Mouse (Mus musculus): ENCODE measurements around the gene Rxrb. TPM values are rescaled to one million over a fixed set of nuclear protein-coding genes. Genes with fewer than 3 reads are reported as not detected.

Rxrb gene
- polyA plus RNA-seq, 1 experiment: 45.8 TPM

GRCm38 (mm10) chr17:34068864-34069263 is 37.3 kb downstream of the Rxrb start:
- no peaks in the 10 kb centered on the region for H3K27me3 ChIP-seq (ENCODE audit: control insufficient read depth, insufficient read depth, insufficient read length)
- TF ChIP-seq CEBPB (IDR thresholded peaks at IDR 0.05; ENCODE audit: insufficient read depth, poor library complexity, severe bottlenecking) (no peak), TCF12 (IDR thresholded peaks at IDR 0.05; ENCODE audit: insufficient read depth, poor library complexity, severe bottlenecking) (peak; percentile 51), MYOG (IDR thresholded peaks at IDR 0.05; ENCODE audit: control insufficient read depth in 1 of 3, insufficient read depth in 1 of 3, insufficient read length in 2 of 3, low read depth in 2 of 3) (peak in 2 of 3 experiments; percentile 67 to 82)
- no peak overlapping the region for H3ac ChIP-seq (ENCODE audit: control insufficient read depth, insufficient read length)
- no peaks in the 10 kb centered on the region for H3K79me2 ChIP-seq (ENCODE audit: control insufficient read depth, insufficient read depth)
- peak overlapping the region; percentile 51 for H3K4me2 ChIP-seq (ENCODE audit: low read depth)
- no peak overlapping the region for H3K4me3 ChIP-seq
- H3K36me3 ChIP-seq (ENCODE audit: control insufficient read depth, insufficient read depth): no peaks in the 10 kb centered on the region

GRCm38 (mm10) chr17:34072091-34072490 is 40.5 kb downstream of the Rxrb start:
- TF ChIP-seq USF1 (IDR thresholded peaks at IDR 0.05; ENCODE audit: low read depth) (no peak), REST (IDR thresholded peaks at IDR 0.05; ENCODE audit: insufficient read depth, insufficient read length) (no peak), SRF (IDR thresholded peaks at IDR 0.05; ENCODE audit: control insufficient read depth, insufficient read length, low read depth) (no peak), POLR2AphosphoS2 (IDR thresholded peaks at IDR 0.05; ENCODE audit: insufficient read length, low read depth) (no peak), TCF12 (IDR thresholded peaks at IDR 0.05; ENCODE audit: insufficient read depth, poor library complexity, severe bottlenecking) (no peak), CEBPB (IDR thresholded peaks at IDR 0.05; ENCODE audit: insufficient read depth, poor library complexity, severe bottlenecking) (no peak), POLR2A (IDR thresholded peaks at IDR 0.05; ENCODE audit: insufficient read length, low read depth) (no peak), TCF3 (IDR thresholded peaks at IDR 0.05; ENCODE audit: insufficient read length, low read depth) (no peak), MYOD1 (IDR thresholded peaks at IDR 0.05; ENCODE audit: control insufficient read depth in 1 of 3, insufficient read length in 2 of 3, low read depth in 2 of 3) (no peak), MAX (IDR thresholded peaks at IDR 0.05; ENCODE audit: low read depth) (no peak), E2F4 (IDR thresholded peaks at IDR 0.05; ENCODE audit: insufficient read depth) (no peak), MYOG (IDR thresholded peaks at IDR 0.05; ENCODE audit: control insufficient read depth in 1 of 3, insufficient read depth in 1 of 3, insufficient read length in 2 of 3, low read depth in 2 of 3) (no peak)
- Histone ChIP-seq H3K36me3 (ENCODE audit: control insufficient read depth, insufficient read depth) (no peaks in the 10 kb centered on the region), H3K27me3 (ENCODE audit: control insufficient read depth, insufficient read depth, insufficient read length) (no peaks in the 10 kb centered on the region), H3K4me2 (ENCODE audit: low read depth) (no peak overlapping the region), H3K79me2 (ENCODE audit: control insufficient read depth, insufficient read depth) (no peaks in the 10 kb centered on the region), H3ac (ENCODE audit: control insufficient read depth, insufficient read length) (no peak overlapping the region), H3K4me3 (no peak overlapping the region)

- TF ChIP-seq POLR2A (IDR thresholded peaks at IDR 0.05; ENCODE audit: insufficient read length, low read depth) (no peak), MAX (IDR thresholded peaks at IDR 0.05; ENCODE audit: low read depth) (no peak), REST (IDR thresholded peaks at IDR 0.05; ENCODE audit: insufficient read depth, insufficient read length) (no peak), TCF3 (IDR thresholded peaks at IDR 0.05; ENCODE audit: insufficient read length, low read depth) (no peak), POLR2AphosphoS2 (IDR thresholded peaks at IDR 0.05; ENCODE audit: insufficient read length, low read depth) (no peak), MYOD1 (IDR thresholded peaks at IDR 0.05; ENCODE audit: control insufficient read depth in 1 of 3, insufficient read length in 2 of 3, low read depth in 2 of 3) (no peak), MYOG (IDR thresholded peaks at IDR 0.05; ENCODE audit: control insufficient read depth in 1 of 3, insufficient read depth in 1 of 3, insufficient read length in 2 of 3, low read depth in 2 of 3) (no peak), SRF (IDR thresholded peaks at IDR 0.05; ENCODE audit: control insufficient read depth, insufficient read length, low read depth) (no peak), USF1 (IDR thresholded peaks at IDR 0.05; ENCODE audit: low read depth) (no peak), TCF12 (IDR thresholded peaks at IDR 0.05; ENCODE audit: insufficient read depth, poor library complexity, severe bottlenecking) (no peak)
- no peaks in the 10 kb centered on the region for H3K36me3 ChIP-seq (ENCODE audit: control insufficient read depth, insufficient read depth)
- H3K79me2 ChIP-seq (ENCODE audit: control insufficient read depth, insufficient read depth): no peaks in the 10 kb centered on the region
- H3ac ChIP-seq (ENCODE audit: control insufficient read depth, insufficient read length): no peak overlapping the region
- H3K4me3 ChIP-seq: no peak overlapping the region
- no peak overlapping the region for H3K4me2 ChIP-seq (ENCODE audit: low read depth)
- H3K27me3 ChIP-seq (ENCODE audit: control insufficient read depth, insufficient read depth, insufficient read length): no peaks in the 10 kb centered on the region
These were observed 43.7 kb downstream of the Rxrb start for GRCm38 (mm10) chr17:34075271-34075670.

GRCm38 (mm10) chr17:34077549-34077948 is 45.9 kb downstream of the Rxrb start:
- Histone ChIP-seq H3K4me2 (ENCODE audit: low read depth) (peak overlapping the region; percentile 3), H3K79me2 (ENCODE audit: control insufficient read depth, insufficient read depth) (no peaks in the 10 kb centered on the region), H3K27me3 (ENCODE audit: control insufficient read depth, insufficient read depth, insufficient read length) (no peaks in the 10 kb centered on the region), H3K4me3 (no peak overlapping the region), H3ac (ENCODE audit: control insufficient read depth, insufficient read length) (no peak overlapping the region), H3K36me3 (ENCODE audit: control insufficient read depth, insufficient read depth) (no peaks in the 10 kb centered on the region)
- TF ChIP-seq MYOG (IDR thresholded peaks at IDR 0.05; ENCODE audit: control insufficient read depth in 1 of 3, insufficient read depth in 1 of 3, insufficient read length in 2 of 3, low read depth in 2 of 3): no peak
- no peak for TF ChIP-seq POLR2A (IDR thresholded peaks at IDR 0.05; ENCODE audit: insufficient read length, low read depth)
- TF ChIP-seq POLR2AphosphoS2 (IDR thresholded peaks at IDR 0.05; ENCODE audit: insufficient read length, low read depth): no peak
- no peak for TF ChIP-seq CEBPB (IDR thresholded peaks at IDR 0.05; ENCODE audit: insufficient read depth, poor library complexity, severe bottlenecking)
- no peak for TF ChIP-seq REST (IDR thresholded peaks at IDR 0.05; ENCODE audit: insufficient read depth, insufficient read length)
- no peak for TF ChIP-seq USF1 (IDR thresholded peaks at IDR 0.05; ENCODE audit: low read depth)

GRCm38 (mm10) chr17:34078148-34078547 is 46.5 kb downstream of the Rxrb start:
- no peaks in the 10 kb centered on the region for H3K27me3 ChIP-seq (ENCODE audit: control insufficient read depth, insufficient read depth, insufficient read length)
- TF ChIP-seq E2F4 (IDR thresholded peaks at IDR 0.05; ENCODE audit: insufficient read depth) (no peak), MYOG (IDR thresholded peaks at IDR 0.05; ENCODE audit: control insufficient read depth in 1 of 3, insufficient read depth in 1 of 3, insufficient read length in 2 of 3, low read depth in 2 of 3) (no peak), CEBPB (IDR thresholded peaks at IDR 0.05; ENCODE audit: insufficient read depth, poor library complexity, severe bottlenecking) (no peak), REST (IDR thresholded peaks at IDR 0.05; ENCODE audit: insufficient read depth, insufficient read length) (no peak), MAX (IDR thresholded peaks at IDR 0.05; ENCODE audit: low read depth) (no peak), TCF3 (IDR thresholded peaks at IDR 0.05; ENCODE audit: insufficient read length, low read depth) (no peak), SRF (IDR thresholded peaks at IDR 0.05; ENCODE audit: control insufficient read depth, insufficient read length, low read depth) (no peak), POLR2A (IDR thresholded peaks at IDR 0.05; ENCODE audit: insufficient read length, low read depth) (no peak)
- H3ac ChIP-seq (ENCODE audit: control insufficient read depth, insufficient read length): no peak overlapping the region
- no peak overlapping the region for H3K4me2 ChIP-seq (ENCODE audit: low read depth)
- no peaks in the 10 kb centered on the region for H3K79me2 ChIP-seq (ENCODE audit: control insufficient read depth, insufficient read depth)
- no peaks in the 10 kb centered on the region for H3K36me3 ChIP-seq (ENCODE audit: control insufficient read depth, insufficient read depth)
- no peak overlapping the region for H3K4me3 ChIP-seq
